Mouse (Mus musculus): Measurements from ENCODE around the gene Dpysl5.

The Dpysl5 gene

GRCm38 (mm10) chr5:30762815-30763510 is 51.6 kb downstream of the Dpysl5 start:
- DNase-seq (ENCODE audit: low spot score in 2 of 2), result peak in 1 of 2 experiments; percentile 54

GRCm38 (mm10) chr5:30763511-30763830 is 52.1 kb downstream of the Dpysl5 start:
- no peak for DNase-seq (ENCODE audit: low spot score in 2 of 2)

- no peak for DNase-seq (ENCODE audit: low spot score in 2 of 2)
Measured at GRCm38 (mm10) chr5:30765596-30766370, 54.4 kb downstream of the Dpysl5 start.

DNA sequence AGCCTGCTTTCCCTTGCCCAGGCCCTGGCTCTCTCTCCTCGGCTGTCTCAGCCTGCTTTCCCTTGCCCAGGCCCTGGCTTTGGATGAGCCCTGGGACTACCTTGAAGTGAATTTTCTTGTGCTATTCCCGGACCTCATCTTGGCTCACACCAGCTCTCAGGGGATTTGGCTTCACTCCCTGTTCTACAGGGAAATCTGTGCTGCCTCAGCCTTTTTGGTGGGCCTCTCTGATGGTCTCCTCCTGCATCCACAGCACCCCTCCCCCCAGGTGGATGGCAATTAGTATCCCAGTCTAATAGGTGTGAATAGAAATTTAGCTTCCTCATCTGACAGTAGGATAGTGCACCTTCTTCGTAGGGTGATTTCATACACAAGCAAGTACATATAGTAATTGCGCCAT is 56.7 kb downstream of the Dpysl5 start:
- no peak for DNase-seq (ENCODE audit: low spot score in 2 of 2)

- DNase-seq (ENCODE audit: low spot score in 2 of 2), result no peak
Measured at GRCm38 (mm10) chr5:30768598-30768997, 57.2 kb downstream of the Dpysl5 start.

DNA sequence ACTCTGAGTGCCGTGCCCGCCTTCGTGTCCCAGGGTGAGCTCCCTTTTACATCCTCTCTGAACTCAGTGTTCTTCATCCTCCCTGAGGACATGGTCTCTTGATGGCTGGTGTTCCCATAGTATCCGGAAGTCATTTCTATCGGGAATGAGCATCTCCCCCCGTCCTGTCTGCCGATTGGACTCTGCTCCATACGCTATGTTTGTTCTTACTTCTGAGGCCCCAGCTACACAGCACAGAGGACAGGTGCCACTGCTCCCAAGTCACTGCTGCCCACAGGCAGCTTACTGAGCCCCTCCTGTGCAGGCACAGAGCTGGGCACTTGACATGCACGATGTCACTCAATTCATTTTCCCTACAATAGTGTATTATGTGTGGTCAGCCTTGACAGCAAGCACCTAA is 57.7 kb downstream of the Dpysl5 start:
- DNase-seq (ENCODE audit: low spot score in 2 of 2), result no peak

DNA sequence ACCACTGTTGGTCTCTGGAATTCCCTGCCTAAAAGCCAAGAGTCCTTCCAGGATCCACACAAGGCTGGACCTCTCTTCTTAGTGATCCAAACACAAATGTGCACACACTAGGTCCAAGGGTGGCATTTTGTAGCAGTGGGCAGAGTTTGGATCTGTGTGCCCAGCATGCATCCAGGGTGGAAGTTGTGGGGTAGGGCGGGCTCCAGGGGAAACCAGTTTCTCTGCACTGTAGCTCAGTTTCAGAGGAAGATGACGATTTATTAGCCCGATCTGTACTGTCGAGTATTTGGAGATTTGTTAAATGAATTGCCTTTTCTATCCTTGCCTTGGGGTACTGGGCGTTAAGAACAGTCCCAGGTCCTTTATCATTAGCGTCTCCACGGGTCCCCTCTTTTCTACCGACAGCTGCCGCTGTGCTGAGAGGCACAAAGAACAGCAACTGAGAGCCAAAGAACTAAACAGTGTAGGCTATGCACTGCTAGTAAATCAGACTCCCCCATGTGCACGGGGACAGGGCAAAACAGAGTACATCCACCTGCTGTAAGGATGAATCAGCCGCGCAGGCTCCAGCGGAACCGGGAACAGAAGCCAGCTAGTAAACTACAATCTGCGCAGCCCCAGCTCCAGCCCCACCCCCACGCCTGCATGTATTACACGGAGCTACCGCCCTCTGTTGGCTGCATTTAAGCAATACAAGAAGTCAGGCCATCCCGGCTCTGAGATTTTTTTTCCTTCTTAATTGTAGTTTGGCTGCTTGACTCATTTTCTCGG is 63.4 kb downstream of the Dpysl5 start:
- DNase-seq (ENCODE audit: low spot score in 2 of 2), result peak; percentile 58 to 96

GRCm38 (mm10) chr5:30780699-30781098 is 69.3 kb downstream of the Dpysl5 start:
- no peak for DNase-seq (ENCODE audit: low spot score in 2 of 2)

DNA sequence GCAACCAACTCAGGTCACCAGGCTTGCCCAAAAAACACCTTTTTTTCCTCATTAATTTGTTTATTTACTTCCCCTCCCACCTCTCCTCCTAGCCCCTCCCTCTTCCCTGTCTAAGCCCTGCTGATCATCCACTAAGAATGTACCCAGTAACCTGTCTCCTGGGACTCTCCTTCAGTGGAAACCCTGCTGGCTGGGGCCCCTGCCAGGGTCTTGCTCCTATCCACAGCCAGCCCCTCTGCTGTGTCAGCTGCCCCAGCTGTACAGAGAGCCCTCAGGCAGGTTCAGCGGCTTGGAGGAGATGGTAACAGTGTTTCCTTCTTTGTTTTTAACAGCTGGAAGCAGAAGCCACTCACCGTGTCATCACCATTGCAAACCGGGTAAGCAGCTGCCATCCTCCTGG is 69.8 kb downstream of the Dpysl5 start:
- DNase-seq (ENCODE audit: low spot score in 2 of 2), result no peak

DNA sequence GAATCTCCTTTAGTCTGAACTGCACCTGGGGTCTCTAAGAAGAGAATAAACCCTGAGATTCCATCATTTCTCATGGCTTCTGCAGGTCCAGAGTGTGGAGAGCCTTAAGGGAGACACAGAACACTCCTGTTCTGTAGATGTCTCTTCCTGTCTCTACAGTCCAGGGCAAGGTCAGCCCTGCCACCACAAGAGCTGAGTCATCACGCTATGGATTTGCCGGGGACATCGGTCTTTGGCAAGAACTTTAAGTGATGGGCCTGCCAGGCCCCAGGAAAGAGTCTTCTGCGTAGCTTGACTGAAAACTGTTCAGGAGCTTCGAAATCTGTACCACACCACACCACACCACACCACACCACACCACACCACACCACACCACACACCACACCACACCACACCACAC is 76.0 kb downstream of the Dpysl5 start:
- no peak for DNase-seq (ENCODE audit: low spot score in 2 of 2)

DNA sequence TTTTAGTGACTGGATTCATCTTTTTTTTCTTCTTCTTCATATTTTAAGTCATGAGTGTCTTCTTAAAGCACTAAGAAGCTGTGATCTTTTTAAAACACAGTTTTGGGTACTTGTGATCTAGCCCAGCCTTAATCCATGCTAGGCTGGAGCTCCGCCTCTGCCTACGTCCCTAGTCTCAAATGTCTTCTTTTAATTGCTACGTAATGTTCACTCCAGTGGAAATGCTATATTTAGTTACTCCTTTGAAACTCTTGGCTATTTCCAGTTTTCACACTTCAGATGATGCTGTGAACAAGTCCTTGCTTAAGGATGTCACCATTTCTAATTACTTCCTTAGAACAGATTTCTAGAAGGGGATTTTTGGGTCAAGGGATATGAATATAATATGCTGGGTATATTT is 78.7 kb downstream of the Dpysl5 start:
- no peak for DNase-seq (ENCODE audit: low spot score in 2 of 2)

DNA sequence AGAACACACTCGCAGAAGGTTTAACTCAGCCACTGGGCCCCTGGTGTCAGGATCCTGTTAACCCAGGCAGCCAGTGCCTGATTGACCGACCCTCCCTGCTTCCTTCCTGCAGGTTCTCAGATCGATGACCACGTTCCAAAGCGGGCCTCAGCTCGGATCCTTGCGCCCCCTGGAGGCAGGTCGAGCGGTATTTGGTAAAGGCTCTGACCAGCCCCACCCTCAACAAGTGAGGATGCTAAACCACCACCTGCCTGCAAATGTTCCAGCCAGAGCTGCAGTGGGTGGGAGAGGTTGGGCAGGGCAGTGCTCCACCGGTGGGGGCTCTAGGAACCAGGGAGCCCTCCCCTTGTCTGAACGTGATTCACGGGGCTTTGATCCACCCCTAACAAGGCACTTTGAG is 84.8 kb downstream of the Dpysl5 start:
- DNase-seq (ENCODE audit: low spot score in 2 of 2), result peak in 1 of 2 experiments; percentile 68

- DNase-seq (ENCODE audit: low spot score in 2 of 2), result no peak
Measured at GRCm38 (mm10) chr5:30797482-30797881, 86.1 kb downstream of the Dpysl5 start.

DNA sequence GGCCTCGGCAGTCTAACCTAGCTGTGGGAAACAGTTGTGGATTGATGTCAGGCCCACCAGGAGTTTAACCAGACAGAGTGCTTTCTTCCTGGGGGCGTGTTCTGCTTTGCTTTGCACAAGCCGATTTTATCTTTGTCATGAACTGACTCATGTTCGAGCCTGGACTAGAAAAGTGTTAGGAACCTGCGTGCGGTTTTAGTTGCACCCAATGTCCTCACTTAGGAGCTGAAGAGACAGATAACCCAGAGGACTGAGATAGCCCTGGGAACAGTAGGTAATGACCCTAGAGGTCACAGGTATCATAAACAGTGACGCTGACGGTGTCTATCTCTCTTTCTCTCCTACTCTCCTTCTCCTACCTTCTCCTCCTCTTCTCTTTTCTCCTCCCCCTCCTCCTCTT is 86.6 kb downstream of the Dpysl5 start:
- no peak for DNase-seq (ENCODE audit: low spot score in 2 of 2)

DNA sequence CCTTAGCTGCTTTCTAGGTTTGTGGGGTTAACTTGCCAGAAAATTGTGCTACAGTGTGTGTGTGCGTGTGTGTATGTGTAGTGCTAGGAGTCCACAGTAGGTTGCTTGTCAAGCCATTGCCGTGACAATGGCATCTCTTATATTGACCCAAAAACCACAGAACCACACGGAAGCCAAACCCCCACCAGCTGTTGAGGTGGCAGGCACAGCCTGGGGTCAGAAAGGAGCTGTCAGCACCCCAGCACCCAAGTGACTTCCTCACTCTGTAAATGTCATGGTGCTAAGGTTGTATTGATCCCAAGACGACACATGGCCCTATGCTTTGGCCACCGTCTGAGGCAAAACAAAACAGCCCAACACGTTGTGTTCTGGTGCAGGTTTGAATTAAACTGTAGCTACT is 87.6 kb downstream of the Dpysl5 start:
- DNase-seq (ENCODE audit: low spot score in 2 of 2), result no peak

GRCm38 (mm10) chr5:30802724-30803467 is 91.5 kb downstream of the Dpysl5 start:
- DNase-seq (ENCODE audit: low spot score in 2 of 2), result no peak

GRCm38 (mm10) chr5:30806106-30806505 is 94.7 kb downstream of the Dpysl5 start:
- DNase-seq (ENCODE audit: low spot score in 2 of 2), result peak in 1 of 2 experiments; percentile 92

GRCm38 (mm10) chr5:30814424-30815119 is 103.2 kb downstream of the Dpysl5 start, which contains the start of gene Mapre3:
TSS of gene Mapre3 (plus strand) at chr5:30814641.
- peak; percentile 90 to 91 for DNase-seq (ENCODE audit: low spot score in 2 of 2)

GRCm38 (mm10) chr5:30815120-30815465 is 103.7 kb downstream of the Dpysl5 start:
- no peak for DNase-seq (ENCODE audit: low spot score in 2 of 2)

- DNase-seq (ENCODE audit: low spot score in 2 of 2), result no peak
Measured at GRCm38 (mm10) chr5:30816261-30816791, 105.0 kb downstream of the Dpysl5 start.

- peak in 1 of 2 experiments; percentile 37 for DNase-seq (ENCODE audit: low spot score in 2 of 2)
Measured at GRCm38 (mm10) chr5:30818758-30819309, 107.5 kb downstream of the Dpysl5 start.

Measured in left cerebral cortex, adult 9 months (tissue).